Mouse (Mus musculus) retina, adult 2 months (tissue): ENCODE measurements around the gene Ovol1.

Experiments used
- DNase-seq: peaks from one replicate; pipeline ENCODE4 v3.0.0-alpha.2; 2012; ENCODE audit warnings: low read depth, low spot score

Gene Ovol1

GRCm38 (mm10) chr19:5525204-5525603, 35.2 kb downstream of the Ovol1 start:
- no peak for DNase-seq

- DNase-seq = no peak
Observed at GRCm38 (mm10) chr19:5518721-5519120, 41.7 kb downstream of the Ovol1 start.

- DNase-seq = no peak
Observed at GRCm38 (mm10) chr19:5516906-5517505, 43.4 kb downstream of the Ovol1 start.

GRCm38 (mm10) chr19:5515840-5516777, 44.3 kb downstream of the Ovol1 start:
- DNase-seq = no peak

GRCm38 (mm10) chr19:5513005-5513349, 47.5 kb downstream of the Ovol1 start:
- DNase-seq = no peak

- DNase-seq = no peak
Observed at GRCm38 (mm10) chr19:5512091-5513004, 48.1 kb downstream of the Ovol1 start.

- no peak for DNase-seq
Observed at GRCm38 (mm10) chr19:5511074-5511632, 49.3 kb downstream of the Ovol1 start.

- peak; percentile 99 for DNase-seq
Observed at GRCm38 (mm10) chr19:5510031-5511026, 50.1 kb downstream of the Ovol1 start, which contains the start of gene Snx32. TSS of gene Snx32 (minus strand) at chr19:5510538.

- no peak for DNase-seq
Observed at GRCm38 (mm10) chr19:5503687-5504086, 56.8 kb downstream of the Ovol1 start, which contains the start of gene 1700020D05Rik. TSS of gene 1700020D05Rik (minus strand) at chr19:5503787.

GRCm38 (mm10) chr19:5500330-5500875, 60.0 kb downstream of the Ovol1 start:
- no peak for DNase-seq
